Mouse (Mus musculus): ENCODE measurements around the gene Macrod1. TPM values are rescaled to one million over a fixed set of nuclear protein-coding genes. Genes with fewer than 3 reads are reported as not detected.
A peak's percentile ranks its signal among the peaks of the same experiment; 100 is the strongest.

Macrod1 gene
- polyA plus RNA-seq, 1 experiment, result 7.6 TPM

GRCm38 (mm10) chr19:7111309-7111708, 54.7 kb downstream of the Macrod1 start:
- no peaks in the 10 kb centered on the region for H3K9me3 ChIP-seq (replicated peaks; ENCODE audit: control insufficient read depth, insufficient read depth, low read length, poor library complexity, severe bottlenecking)
- no peak overlapping the region for H3K9ac ChIP-seq (ENCODE audit: low read depth, poor library complexity, severe bottlenecking)
- no peak overlapping the region for H3K4me3 ChIP-seq (ENCODE audit: low read depth, low read length)
- H3K27ac ChIP-seq (ENCODE audit: insufficient read depth, low read length), result no peak overlapping the region
- H3K4me1 ChIP-seq (ENCODE audit: control insufficient read depth, insufficient read depth, low read length), result no peaks in the 10 kb centered on the region
- TF ChIP-seq POLR2A (IDR thresholded peaks at IDR 0.05; ENCODE audit: insufficient read depth, low read length), result no peak
- no peak for TF ChIP-seq EP300 (IDR thresholded peaks at IDR 0.05; ENCODE audit: insufficient read depth, low read depth, low read length)
- TF ChIP-seq CTCF (IDR thresholded peaks at IDR 0.05; ENCODE audit: low read depth, low read length), result no peak
- no peaks in the 10 kb centered on the region for H3K27me3 ChIP-seq (ENCODE audit: control insufficient read depth, insufficient read depth, low read length, poor library complexity, severe bottlenecking)
- H3K36me3 ChIP-seq (ENCODE audit: control insufficient read depth, insufficient read depth, low read length, poor library complexity, severe bottlenecking), result no peaks in the 10 kb centered on the region

DNA sequence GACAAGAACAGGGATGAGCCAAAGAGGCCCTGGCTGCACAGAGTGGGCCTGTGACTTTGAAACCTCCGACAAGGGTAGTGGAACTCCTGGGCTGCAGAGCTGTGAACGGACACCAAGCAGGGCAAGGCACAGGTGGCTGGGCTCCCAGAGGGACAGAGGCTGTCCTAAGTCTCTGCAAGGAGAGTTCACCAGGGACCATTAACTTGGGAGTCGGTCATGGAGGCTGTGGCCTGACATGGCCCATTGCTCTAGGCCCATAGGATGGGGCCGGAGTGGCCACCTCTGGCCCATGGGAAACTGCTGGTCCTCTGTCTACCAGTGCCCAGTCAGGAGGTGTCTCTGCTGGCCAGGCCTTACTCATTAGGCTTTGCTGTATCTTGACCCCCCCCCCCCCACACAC, 55.1 kb downstream of the Macrod1 start:
- Histone ChIP-seq H3K4me1 (ENCODE audit: control insufficient read depth, insufficient read depth, low read length) (no peaks in the 10 kb centered on the region), H3K27me3 (ENCODE audit: control insufficient read depth, insufficient read depth, low read length, poor library complexity, severe bottlenecking) (no peaks in the 10 kb centered on the region), H3K27ac (ENCODE audit: insufficient read depth, low read length) (no peak overlapping the region)

GRCm38 (mm10) chr19:7112628-7113027, 56.0 kb downstream of the Macrod1 start:
- TF ChIP-seq CTCF (IDR thresholded peaks at IDR 0.05; ENCODE audit: low read depth, low read length) (no peak), EP300 (IDR thresholded peaks at IDR 0.05; ENCODE audit: insufficient read depth, low read depth, low read length) (no peak), POLR2A (IDR thresholded peaks at IDR 0.05; ENCODE audit: insufficient read depth, low read length) (no peak)
- Histone ChIP-seq H3K27ac (ENCODE audit: insufficient read depth, low read length) (no peak overlapping the region), H3K9me3 (replicated peaks; ENCODE audit: control insufficient read depth, insufficient read depth, low read length, poor library complexity, severe bottlenecking) (no peaks in the 10 kb centered on the region), H3K4me1 (ENCODE audit: control insufficient read depth, insufficient read depth, low read length) (no peaks in the 10 kb centered on the region), H3K4me3 (ENCODE audit: low read depth, low read length) (no peak overlapping the region), H3K9ac (ENCODE audit: low read depth, poor library complexity, severe bottlenecking) (peak overlapping the region; percentile 15; the same call in 1 of the 2 replicates), H3K36me3 (ENCODE audit: control insufficient read depth, insufficient read depth, low read length, poor library complexity, severe bottlenecking) (no peaks in the 10 kb centered on the region), H3K27me3 (ENCODE audit: control insufficient read depth, insufficient read depth, low read length, poor library complexity, severe bottlenecking) (no peaks in the 10 kb centered on the region)

More for the DNA sequence above, 55.1 kb downstream of the Macrod1 start:
- Histone ChIP-seq H3K36me3 (ENCODE audit: control insufficient read depth, insufficient read depth, low read length, poor library complexity, severe bottlenecking) (no peaks in the 10 kb centered on the region), H3K9me3 (replicated peaks; ENCODE audit: control insufficient read depth, insufficient read depth, low read length, poor library complexity, severe bottlenecking) (no peaks in the 10 kb centered on the region), H3K4me3 (ENCODE audit: low read depth, low read length) (no peak overlapping the region), H3K9ac (ENCODE audit: low read depth, poor library complexity, severe bottlenecking) (no peak overlapping the region)
- TF ChIP-seq EP300 (IDR thresholded peaks at IDR 0.05; ENCODE audit: insufficient read depth, low read depth, low read length) (no peak), POLR2A (IDR thresholded peaks at IDR 0.05; ENCODE audit: insufficient read depth, low read length) (no peak), CTCF (IDR thresholded peaks at IDR 0.05; ENCODE audit: low read depth, low read length) (no peak)

GRCm38 (mm10) chr19:7113574-7113973, 57.0 kb downstream of the Macrod1 start:
- no peaks in the 10 kb centered on the region for H3K4me1 ChIP-seq (ENCODE audit: control insufficient read depth, insufficient read depth, low read length)
- H3K9ac ChIP-seq (ENCODE audit: low read depth, poor library complexity, severe bottlenecking), result peak overlapping the region; percentile 15; the same call in 1 of the 2 replicates
- TF ChIP-seq CTCF (IDR thresholded peaks at IDR 0.05; ENCODE audit: low read depth, low read length), result no peak
- TF ChIP-seq POLR2A (IDR thresholded peaks at IDR 0.05; ENCODE audit: insufficient read depth, low read length), result no peak
- TF ChIP-seq EP300 (IDR thresholded peaks at IDR 0.05; ENCODE audit: insufficient read depth, low read depth, low read length), result no peak
- H3K9me3 ChIP-seq (replicated peaks; ENCODE audit: control insufficient read depth, insufficient read depth, low read length, poor library complexity, severe bottlenecking), result no peaks in the 10 kb centered on the region
- no peaks in the 10 kb centered on the region for H3K27me3 ChIP-seq (ENCODE audit: control insufficient read depth, insufficient read depth, low read length, poor library complexity, severe bottlenecking)
- H3K27ac ChIP-seq (ENCODE audit: insufficient read depth, low read length), result no peak overlapping the region
- H3K36me3 ChIP-seq (ENCODE audit: control insufficient read depth, insufficient read depth, low read length, poor library complexity, severe bottlenecking), result no peaks in the 10 kb centered on the region
- H3K4me3 ChIP-seq (ENCODE audit: low read depth, low read length), result no peak overlapping the region

DNA sequence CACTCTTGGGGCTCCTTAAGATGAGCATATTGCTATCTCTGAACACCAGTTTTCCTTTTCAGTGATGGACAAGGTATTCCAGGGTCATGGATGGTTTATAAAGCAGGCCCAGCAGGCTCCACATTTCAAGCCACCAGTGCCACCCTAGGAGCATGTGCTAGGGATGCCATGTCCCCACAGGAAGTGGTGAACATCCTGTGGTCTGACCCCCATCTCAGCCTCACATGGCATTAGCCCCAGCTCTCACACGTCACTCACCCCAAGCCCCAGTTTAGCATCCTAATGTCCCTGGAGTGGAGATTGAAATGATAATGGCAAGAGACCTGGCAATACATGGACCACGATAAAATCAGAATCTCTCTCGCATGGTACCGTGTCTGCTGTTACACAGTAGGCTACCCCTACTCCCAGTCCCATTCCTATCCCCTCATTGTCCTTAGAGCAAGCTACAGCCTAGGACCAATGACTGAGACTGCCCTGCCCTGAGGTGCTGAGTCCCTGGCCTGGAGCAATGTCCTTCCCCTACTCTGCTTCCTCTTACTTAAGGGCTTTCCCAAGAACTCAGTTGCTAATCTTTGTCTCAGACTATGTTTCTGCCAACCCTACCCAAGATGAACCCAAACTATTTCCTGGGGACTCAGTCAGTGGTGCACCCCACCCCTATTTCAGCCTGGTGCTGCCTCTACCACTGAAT, 59.6 kb downstream of the Macrod1 start:
- Histone ChIP-seq H3K9me3 (replicated peaks; ENCODE audit: control insufficient read depth, insufficient read depth, low read length, poor library complexity, severe bottlenecking) (no peaks in the 10 kb centered on the region), H3K27me3 (ENCODE audit: control insufficient read depth, insufficient read depth, low read length, poor library complexity, severe bottlenecking) (no peaks in the 10 kb centered on the region), H3K4me3 (ENCODE audit: low read depth, low read length) (no peak overlapping the region), H3K9ac (ENCODE audit: low read depth, poor library complexity, severe bottlenecking) (no peak overlapping the region), H3K27ac (ENCODE audit: insufficient read depth, low read length) (no peak overlapping the region), H3K4me1 (ENCODE audit: control insufficient read depth, insufficient read depth, low read length) (no peaks in the 10 kb centered on the region), H3K36me3 (ENCODE audit: control insufficient read depth, insufficient read depth, low read length, poor library complexity, severe bottlenecking) (no peaks in the 10 kb centered on the region)
- TF ChIP-seq CTCF (IDR thresholded peaks at IDR 0.05; ENCODE audit: low read depth, low read length), result no peak
- no peak for TF ChIP-seq POLR2A (IDR thresholded peaks at IDR 0.05; ENCODE audit: insufficient read depth, low read length)
- TF ChIP-seq EP300 (IDR thresholded peaks at IDR 0.05; ENCODE audit: insufficient read depth, low read depth, low read length), result no peak

DNA sequence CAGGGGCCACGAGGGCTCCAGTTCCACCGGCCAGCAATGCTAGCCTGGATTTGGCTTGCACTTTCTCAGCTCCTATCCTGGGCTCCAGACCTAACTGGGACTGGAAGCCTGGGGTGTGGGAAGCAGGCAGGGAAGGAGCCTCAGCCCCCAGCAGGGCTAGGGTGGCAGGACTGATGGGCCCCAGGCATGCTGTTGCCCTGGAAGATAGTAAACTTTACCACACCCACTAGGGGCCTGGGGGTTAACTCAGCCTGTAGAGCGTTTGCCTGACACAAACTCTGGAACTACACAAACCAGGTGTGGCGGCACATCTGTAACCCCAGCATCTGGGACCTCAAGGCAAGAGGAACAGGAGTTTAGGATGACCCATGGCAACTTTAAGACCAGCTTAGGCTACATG, 60.5 kb downstream of the Macrod1 start:
- no peak overlapping the region for H3K27ac ChIP-seq (ENCODE audit: insufficient read depth, low read length)
- TF ChIP-seq EP300 (IDR thresholded peaks at IDR 0.05; ENCODE audit: insufficient read depth, low read depth, low read length), result no peak
- no peaks in the 10 kb centered on the region for H3K4me1 ChIP-seq (ENCODE audit: control insufficient read depth, insufficient read depth, low read length)
- H3K4me3 ChIP-seq (ENCODE audit: low read depth, low read length), result no peak overlapping the region
- H3K9ac ChIP-seq (ENCODE audit: low read depth, poor library complexity, severe bottlenecking), result no peak overlapping the region
- H3K9me3 ChIP-seq (replicated peaks; ENCODE audit: control insufficient read depth, insufficient read depth, low read length, poor library complexity, severe bottlenecking), result no peaks in the 10 kb centered on the region
- no peaks in the 10 kb centered on the region for H3K36me3 ChIP-seq (ENCODE audit: control insufficient read depth, insufficient read depth, low read length, poor library complexity, severe bottlenecking)
- H3K27me3 ChIP-seq (ENCODE audit: control insufficient read depth, insufficient read depth, low read length, poor library complexity, severe bottlenecking), result no peaks in the 10 kb centered on the region
